Mouse (Mus musculus) neural tube, embryonic 14.5 days (tissue): ENCODE data around the gene Sntb2. TPM values are rescaled to one million over a fixed set of nuclear protein-coding genes. Genes with fewer than 3 reads are reported as not detected.
"Not testable (repeated sequence)": the region's sequence is repeated elsewhere in the genome, so short reads cannot be mapped to it uniquely, and the experiment has no call there.

Source experiments
- ATAC-seq: fragments of 200-750 bp; cut with Nextera tagmentation; 2 replicates; pipeline ENCODE4 v1.8.0; 2017; ENCODE audit warnings: low read depth, mild to moderate bottlenecking, moderate TSS enrichment, moderate library complexity
- H3K27ac ChIP-seq: fragments of 300-500 bp; sonication (generic); 2 replicates; pipeline ENCODE4 v1.5.1; 2014; ENCODE audit warnings: low read depth, mild to moderate bottlenecking, control low read depth, low read length, moderate library complexity, mixed read lengths
- H3K27me3 ChIP-seq: fragments of 300-500 bp; sonication (generic); 2 replicates; pipeline ENCODE4 v1.6.1; 2014; ENCODE audit warnings: low read length; ENCODE audit not compliant: control insufficient read depth, insufficient read depth
- H3K36me3 ChIP-seq: fragments of 300-500 bp; sonication (generic); 2 replicates; pipeline ENCODE4 v1.6.1; 2014; ENCODE audit warnings: low read length, mixed read lengths; ENCODE audit not compliant: control insufficient read depth, insufficient read depth
- H3K4me1 ChIP-seq: fragments of 300-500 bp; sonication (generic); 2 replicates; pipeline ENCODE4 v1.6.1; 2014; ENCODE audit warnings: low read length; ENCODE audit not compliant: control insufficient read depth, insufficient read depth
- H3K4me2 ChIP-seq: fragments of 300-500 bp; sonication (generic); 2 replicates; pipeline ENCODE4 v1.6.1; 2014; ENCODE audit warnings: mild to moderate bottlenecking, low read depth, low read length, control low read depth
- H3K4me3 ChIP-seq: fragments of 300-500 bp; sonication (generic); 2 replicates; pipeline ENCODE4 v1.5.1; 2014; ENCODE audit warnings: low read depth, low read length, control low read depth, mixed read lengths
- H3K9ac ChIP-seq: fragments of 300-500 bp; sonication (generic); replicated peaks from 2 replicates; pipeline ENCODE4 v1.6.1; 2014; ENCODE audit warnings: low read depth, mild to moderate bottlenecking, control low read depth, low read length, mixed read lengths
- H3K9me3 ChIP-seq: fragments of 300-500 bp; sonication (generic); 2 replicates; pipeline ENCODE4 v1.6.1; 2016; ENCODE audit warnings: low read length; ENCODE audit not compliant: control insufficient read depth
- WGBS: fragments of 180-500 bp; shearing (Covaris S2); extraction: QIAGEN DNeasy Blood & Tissue Kit; methylation state at CpG from one replicate; pipeline ENCODE4 v1.1.7; 2014; 5-methylcytosine and 5-hydroxymethylcytosine counted together
- polyA plus RNA-seq: library from polyadenylated mRNA; unstranded; fragments of >200 nt; fragmentation: Nextera tagmentation; extraction: Ambion mirVana; gene quantifications from 2 replicates; pipeline ENCODE4 v1.2.1, GENCODE M21; 2014

Gene Sntb2
- polyA plus RNA-seq, 1 experiment from 2014 or later, result 5.3 TPM

DNA sequence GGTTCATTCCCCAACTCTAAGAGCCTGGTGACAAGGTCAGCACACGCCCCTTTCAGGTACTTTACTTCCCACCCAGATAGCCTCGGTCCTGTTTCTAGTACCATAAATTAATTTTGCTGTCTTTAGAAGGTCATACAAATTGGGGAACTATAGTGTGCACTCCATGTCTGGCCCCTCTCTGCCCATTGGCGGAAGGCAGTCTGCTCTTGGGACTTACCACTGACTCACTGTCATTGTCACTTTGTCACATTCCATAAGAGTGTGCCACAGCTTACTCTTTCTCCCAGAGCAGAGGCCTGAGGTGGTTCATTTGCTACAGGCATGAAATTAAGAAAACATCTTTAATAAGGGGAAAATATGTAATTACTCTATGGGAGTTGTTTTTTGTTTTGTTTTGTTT, 22.7 kb downstream of the Sntb2 start:
- Histone ChIP-seq H3K27me3 (no peaks in the 10 kb centered on the region), H3K27ac (no peak overlapping the region), H3K36me3 (no peaks in the 10 kb centered on the region), H3K4me3 (no peak overlapping the region), H3K4me2 (no peak overlapping the region), H3K4me1 (no peaks in the 10 kb centered on the region), H3K9me3 (no peaks in the 10 kb centered on the region), H3K9ac (no peak overlapping the region)
- 87% methylated on average over 3 of the region's 3 CpGs for WGBS
- no peak for ATAC-seq

DNA sequence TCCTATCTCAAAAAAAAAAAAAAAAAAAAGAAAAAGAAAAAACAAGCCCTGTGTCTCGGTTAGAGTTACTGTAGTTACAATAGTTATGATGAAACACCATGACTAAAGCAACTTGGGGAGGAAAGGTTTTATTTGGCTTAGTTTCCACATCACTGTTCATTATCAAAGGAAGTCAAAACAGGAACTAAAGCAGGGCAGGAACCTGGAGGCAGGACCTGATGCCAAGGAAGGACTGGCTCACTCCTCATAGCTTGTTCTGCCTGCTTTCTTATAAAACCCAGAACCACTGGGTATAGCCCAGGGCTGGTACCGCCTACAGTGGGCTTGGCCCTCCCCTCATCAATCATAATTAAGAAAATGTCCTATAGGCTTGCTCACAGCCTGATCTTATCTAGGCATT, 24.1 kb downstream of the Sntb2 start:
- no peak for ATAC-seq
- Histone ChIP-seq H3K4me3 (no peak overlapping the region), H3K9me3 (no peaks in the 10 kb centered on the region), H3K27ac (no peak overlapping the region), H3K9ac (no peak overlapping the region), H3K27me3 (no peaks in the 10 kb centered on the region), H3K4me1 (no peaks in the 10 kb centered on the region), H3K4me2 (no peak overlapping the region), H3K36me3 (no peaks in the 10 kb centered on the region)
- 88% methylated on average over 2 of the region's 2 CpGs for whole genome bisulfite sequencing

DNA sequence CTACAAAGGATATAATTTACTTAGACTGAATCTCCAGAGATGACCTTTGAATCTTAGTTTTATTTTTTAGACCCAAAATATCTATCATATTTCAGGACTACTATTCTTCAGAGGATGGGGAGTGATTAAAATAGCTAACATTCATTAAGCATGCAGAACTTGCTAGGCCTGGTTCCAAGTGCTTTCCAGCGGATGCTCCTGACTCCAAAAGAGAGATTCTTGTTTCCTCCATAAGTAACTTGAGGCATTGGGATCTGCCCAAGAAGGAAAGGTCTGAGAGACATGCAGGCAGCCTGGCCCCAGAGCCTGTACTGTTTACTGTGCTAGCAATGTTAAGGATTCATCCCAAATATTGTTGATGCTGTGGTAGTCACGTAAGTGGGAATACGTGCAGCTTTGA, 26.8 kb downstream of the Sntb2 start:
- Histone ChIP-seq H3K9ac (no peak overlapping the region), H3K4me1 (no peaks in the 10 kb centered on the region), H3K4me3 (no peak overlapping the region), H3K27ac (no peak overlapping the region), H3K27me3 (no peaks in the 10 kb centered on the region), H3K4me2 (no peak overlapping the region), H3K9me3 (no peaks in the 10 kb centered on the region), H3K36me3 (no peaks in the 10 kb centered on the region)
- 87% methylated on average over 3 of the region's 3 CpGs for WGBS
- ATAC-seq, result no peak

DNA sequence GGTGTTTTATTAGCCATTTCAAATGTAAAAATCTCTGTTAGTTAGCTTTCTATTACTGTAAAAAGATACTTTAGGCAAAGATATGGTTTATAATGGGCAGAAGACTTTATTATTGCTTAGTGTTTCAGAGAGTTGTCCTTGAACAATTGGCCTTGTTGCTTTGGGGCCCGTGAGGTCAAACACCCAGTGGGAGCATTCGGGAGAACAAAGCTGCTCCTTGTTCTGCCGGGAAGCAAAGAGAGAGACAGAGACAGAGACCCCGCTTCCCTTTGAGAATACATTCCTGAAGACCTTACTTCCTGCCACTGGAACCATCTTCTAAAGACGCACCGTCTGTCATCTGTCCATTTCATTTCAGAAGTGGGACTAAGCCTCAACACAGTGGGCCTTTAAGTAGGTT, 27.8 kb downstream of the Sntb2 start:
- ATAC-seq, result no peak
- Histone ChIP-seq H3K9ac (no peak overlapping the region), H3K9me3 (no peaks in the 10 kb centered on the region), H3K36me3 (no peaks in the 10 kb centered on the region), H3K27me3 (no peaks in the 10 kb centered on the region), H3K4me1 (no peaks in the 10 kb centered on the region), H3K4me3 (no peak overlapping the region), H3K4me2 (no peak overlapping the region), H3K27ac (no peak overlapping the region)
- WGBS, result 19% methylated on average over 6 of the region's 6 CpGs

DNA sequence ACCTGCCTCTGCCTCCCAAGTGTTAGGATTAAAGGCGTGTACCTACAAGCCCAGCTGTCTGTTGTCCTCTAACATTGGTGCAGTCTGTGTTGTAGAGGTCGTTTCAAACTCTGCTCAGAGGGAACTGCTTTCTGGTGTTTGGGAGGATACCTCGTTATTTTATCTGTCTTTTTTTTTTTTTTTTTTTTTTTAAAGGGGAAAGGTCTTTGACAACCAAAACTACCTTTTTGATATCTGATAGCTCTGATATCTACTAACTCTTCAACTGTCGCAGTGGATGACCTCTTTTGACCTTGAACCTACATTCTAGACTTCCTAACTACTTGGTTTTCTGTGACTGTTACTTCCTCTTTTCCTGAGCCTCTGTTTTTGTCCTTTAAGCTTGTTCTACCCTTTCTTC, 29.0 kb downstream of the Sntb2 start:
- no peak overlapping the region for H3K27ac ChIP-seq
- H3K4me1 ChIP-seq, result no peaks in the 10 kb centered on the region
- no peaks in the 10 kb centered on the region for H3K36me3 ChIP-seq
- no peak overlapping the region for H3K9ac ChIP-seq
- no peaks in the 10 kb centered on the region for H3K27me3 ChIP-seq
- no peak overlapping the region for H3K4me3 ChIP-seq
- no peak overlapping the region for H3K4me2 ChIP-seq
- H3K9me3 ChIP-seq, result no peaks in the 10 kb centered on the region
- WGBS, result 82% methylated on average over 4 of the region's 4 CpGs
- no peak for ATAC-seq

DNA sequence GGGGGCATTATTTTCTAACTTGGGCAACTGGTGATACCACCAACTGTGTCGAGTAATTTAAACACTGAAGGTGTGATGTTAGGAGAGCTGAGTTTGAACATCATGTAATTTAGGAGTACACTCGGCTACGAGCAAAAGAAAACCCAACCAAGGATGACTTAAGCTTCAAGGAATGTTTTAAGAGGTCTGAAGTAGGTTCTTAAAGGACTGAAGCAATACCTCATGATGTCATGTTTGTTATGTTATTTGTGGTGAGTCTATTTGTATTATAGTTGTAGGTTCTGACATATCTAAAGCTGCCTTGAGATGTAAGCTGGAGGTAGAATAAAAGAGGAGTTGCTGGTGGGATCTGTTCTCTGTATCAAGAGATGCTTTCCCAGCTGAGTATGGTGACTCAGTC, 34.4 kb downstream of the Sntb2 start:
- no peaks in the 10 kb centered on the region for H3K36me3 ChIP-seq
- H3K4me3 ChIP-seq, result no peak overlapping the region
- H3K9me3 ChIP-seq, result no peaks in the 10 kb centered on the region
- no peak overlapping the region for H3K27ac ChIP-seq
- WGBS, result 83% methylated on average over 3 of the region's 3 CpGs
- no peak for ATAC-seq
- H3K4me2 ChIP-seq, result no peak overlapping the region
- no peaks in the 10 kb centered on the region for H3K4me1 ChIP-seq
- no peaks in the 10 kb centered on the region for H3K27me3 ChIP-seq
- H3K9ac ChIP-seq, result no peak overlapping the region

DNA sequence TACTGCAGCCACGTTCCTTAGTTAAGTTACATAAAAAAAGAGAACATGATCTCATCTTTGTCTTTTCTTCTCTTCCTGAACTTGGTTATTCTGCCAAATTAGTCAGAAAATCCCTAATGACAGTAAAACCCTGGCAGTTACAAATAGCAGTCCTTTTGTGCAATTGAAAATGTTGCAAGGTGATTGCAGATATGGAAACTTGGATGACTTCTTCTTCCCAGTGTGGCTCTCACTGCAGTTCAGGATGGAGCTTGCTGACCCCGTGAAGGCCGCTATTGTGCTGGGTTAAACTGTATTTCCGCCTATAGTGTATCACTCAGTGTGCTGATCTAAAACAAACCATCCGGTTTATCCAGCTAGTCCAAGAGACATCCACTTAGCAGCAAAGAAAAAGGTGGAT, 36.4 kb downstream of the Sntb2 start:
- no peaks in the 10 kb centered on the region for H3K36me3 ChIP-seq
- no peak overlapping the region for H3K4me2 ChIP-seq
- no peak for ATAC-seq
- no peak overlapping the region for H3K27ac ChIP-seq
- H3K27me3 ChIP-seq, result no peaks in the 10 kb centered on the region
- no peaks in the 10 kb centered on the region for H3K4me1 ChIP-seq
- WGBS, result 86% methylated on average over 5 of the region's 5 CpGs
- no peak overlapping the region for H3K4me3 ChIP-seq
- no peak overlapping the region for H3K9ac ChIP-seq
- H3K9me3 ChIP-seq, result no peaks in the 10 kb centered on the region

DNA sequence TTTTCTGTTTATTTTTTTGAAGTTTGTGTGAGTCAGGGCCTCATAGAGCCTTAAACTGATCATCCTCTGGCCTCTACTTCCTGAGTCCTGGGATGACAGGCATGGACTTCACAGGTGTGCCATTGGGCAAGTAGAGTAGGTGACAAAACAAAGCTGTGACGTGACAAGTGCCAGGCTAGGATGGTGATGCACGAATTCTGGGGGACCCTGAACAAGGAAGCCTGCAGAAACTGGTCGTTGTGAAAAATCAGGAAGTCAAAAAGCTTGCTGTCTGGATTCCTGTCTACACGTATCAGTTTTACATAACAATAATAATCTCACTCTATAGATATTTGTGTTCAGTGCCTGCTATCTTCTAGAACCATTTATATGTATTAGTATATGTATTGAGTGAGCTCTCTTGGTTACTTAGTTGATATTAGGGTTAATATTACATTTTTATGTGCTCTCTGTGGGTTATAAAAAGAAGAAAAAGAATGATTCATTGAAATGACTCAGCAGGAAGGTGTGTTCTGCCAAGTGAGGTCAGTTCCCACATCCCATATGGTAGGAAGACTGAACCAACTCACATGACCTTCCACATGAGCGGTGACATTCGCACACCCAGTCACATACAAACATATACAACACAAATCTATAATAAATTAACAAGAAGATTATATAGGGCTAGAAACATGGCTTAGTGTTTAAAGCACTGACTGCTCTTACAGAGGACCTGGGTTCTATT, 37.2 kb downstream of the Sntb2 start:
- Histone ChIP-seq H3K9me3 (no peaks in the 10 kb centered on the region), H3K27ac (no peak overlapping the region), H3K27me3 (no peaks in the 10 kb centered on the region), H3K4me2 (no peak overlapping the region), H3K4me1 (no peaks in the 10 kb centered on the region), H3K9ac (no peak overlapping the region), H3K4me3 (no peak overlapping the region), H3K36me3 (no peaks in the 10 kb centered on the region)
- 85% methylated on average over 6 of the region's 6 CpGs for WGBS
- ATAC-seq, result no peak

DNA sequence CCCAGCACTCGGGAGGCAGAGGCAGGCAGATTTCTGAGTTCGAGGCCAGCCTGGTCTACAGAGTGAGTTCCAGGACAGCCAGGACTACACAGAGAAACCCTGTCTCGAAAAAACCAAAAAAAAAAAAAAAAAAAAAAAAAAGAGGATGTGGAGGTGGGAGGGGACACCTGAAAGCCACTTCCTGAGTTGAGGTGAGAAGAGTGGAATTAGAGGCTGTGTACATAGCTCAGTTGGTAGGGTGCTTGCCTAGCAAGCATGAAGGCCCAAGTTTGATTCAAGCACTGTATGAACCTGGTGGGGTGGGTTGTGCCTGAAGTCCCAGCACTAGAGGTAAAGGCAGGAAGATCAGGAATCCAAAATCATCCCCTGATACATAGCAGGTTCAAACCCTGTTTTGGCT, 38.0 kb downstream of the Sntb2 start:
- H3K27ac ChIP-seq, H3K4me3 ChIP-seq, H3K27me3 ChIP-seq, H3K9me3 ChIP-seq, H3K36me3 ChIP-seq, H3K4me1 ChIP-seq, ATAC-seq, H3K9ac ChIP-seq, H3K4me2 ChIP-seq: not testable (repeated sequence)
- 95% methylated on average over 2 of the region's 3 CpGs for WGBS
